Mouse (Mus musculus) heart, postnatal 36 days (tissue): ENCODE data around the gene Vmn2r70. TPM values are rescaled to one million over a fixed set of nuclear protein-coding genes. Genes with fewer than 3 reads are reported as not detected.

Experiments
- DNase-seq, 2 experiments: peaks; one replicate each; pipeline ENCODE4 v3.0.0; 2021 to 2022
- intact Hi-C: fragments of 180-260 bp; cut with DNase I; formaldehyde crosslinking; loops from one replicate; pipeline ENCODE4 v1.15.1; 2025
- total RNA-seq, 2 experiments: library from RNA; stranded (reverse); gene quantifications; 2 replicates each; pipeline ENCODE4 v1.2.3; 2021

Gene Vmn2r70
- total RNA-seq: not detected

DNA sequence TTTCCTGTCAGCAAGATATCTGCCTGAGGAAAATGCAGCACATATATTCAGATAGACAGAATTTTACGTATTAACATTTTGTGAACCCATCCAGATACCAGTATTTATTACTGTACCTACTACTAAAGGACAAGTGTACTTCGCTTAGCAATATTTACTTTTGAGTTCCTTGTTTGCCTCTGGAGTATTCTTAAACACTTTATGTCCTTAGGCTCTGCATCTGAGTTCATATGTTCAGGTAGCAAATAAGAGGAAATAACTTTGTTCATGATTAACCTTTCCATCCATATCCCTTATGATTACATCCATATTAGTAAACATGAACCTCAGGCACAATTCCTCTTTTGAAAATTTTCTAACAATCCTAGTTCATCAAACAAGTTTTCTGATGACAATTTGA is at the start of gene Vmn2r70:
Gene Vmn2r70, minus strand, starts transcription at position 101 of the 400 bp plus-strand sequence.
- DNase-seq: no peak
- intact Hi-C loops: no loop called here

DNA sequence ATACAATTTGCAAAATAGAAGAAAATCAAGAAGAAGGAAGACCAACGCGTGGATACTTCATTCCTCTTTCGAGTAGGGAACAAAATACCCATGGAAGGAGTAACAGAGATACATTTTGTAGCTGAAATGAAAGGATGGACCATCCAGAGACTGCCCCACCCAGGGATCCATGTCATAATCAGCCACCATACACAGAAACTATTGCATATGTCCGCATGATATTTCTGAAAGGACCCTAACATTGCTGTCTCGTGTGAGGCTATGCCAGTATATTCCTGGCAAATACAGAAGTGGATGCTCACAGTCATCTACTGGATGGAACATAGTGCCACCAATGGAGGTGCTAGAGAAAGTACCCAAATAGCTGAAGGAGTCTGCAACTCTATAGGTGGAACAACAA is 6.2 kb downstream of the Vmn2r70 start, which contains the start of gene Vmn2r71:
Gene Vmn2r71, plus strand, starts transcription at position 301 of the 400 bp plus-strand sequence.
- intact Hi-C loops: no loop called here
- DNase-seq: no peak

DNA sequence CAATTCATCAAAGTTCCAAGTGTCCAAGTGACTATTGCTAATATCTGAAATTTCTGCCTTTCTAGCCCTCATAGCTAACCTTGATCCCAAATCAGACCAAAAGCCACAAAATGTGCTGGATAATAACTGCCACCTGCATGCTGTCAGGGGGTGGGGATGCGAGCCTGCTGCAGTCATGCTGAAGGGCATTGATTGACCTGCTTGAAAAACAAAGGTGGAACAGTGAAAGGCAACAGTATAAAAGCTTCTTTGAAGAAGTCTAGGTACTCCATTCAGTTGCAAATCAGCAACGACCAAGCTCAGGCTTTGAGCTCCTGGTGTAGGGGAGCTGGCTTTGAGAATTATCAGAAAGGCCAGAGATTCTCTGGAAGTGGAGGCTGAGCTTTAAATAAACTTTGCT is 25.9 kb downstream of the Vmn2r70 start:
- no peak for DNase-seq
- intact Hi-C loops: no loop called here

GRCm38 (mm10) chr7:85542108-85542507 is 26.9 kb downstream of the Vmn2r70 start:
- DNase-seq: no peak
- intact Hi-C loops: no loop called here

Other genes starting within 250 kb of the Vmn2r70 start
- not detected for gene Vmn2r69, start 153.3 kb downstream of the Vmn2r70 start, total RNA-seq
- gene Vmn2r71, start 6.1 kb downstream of the Vmn2r70 start, total RNA-seq: not detected
- gene Vmn2r72, start 185.9 kb upstream of the Vmn2r70 start, total RNA-seq: not detected